ENCODE assay signal across 10 mouse cellular contexts in the genomic region with DNA sequence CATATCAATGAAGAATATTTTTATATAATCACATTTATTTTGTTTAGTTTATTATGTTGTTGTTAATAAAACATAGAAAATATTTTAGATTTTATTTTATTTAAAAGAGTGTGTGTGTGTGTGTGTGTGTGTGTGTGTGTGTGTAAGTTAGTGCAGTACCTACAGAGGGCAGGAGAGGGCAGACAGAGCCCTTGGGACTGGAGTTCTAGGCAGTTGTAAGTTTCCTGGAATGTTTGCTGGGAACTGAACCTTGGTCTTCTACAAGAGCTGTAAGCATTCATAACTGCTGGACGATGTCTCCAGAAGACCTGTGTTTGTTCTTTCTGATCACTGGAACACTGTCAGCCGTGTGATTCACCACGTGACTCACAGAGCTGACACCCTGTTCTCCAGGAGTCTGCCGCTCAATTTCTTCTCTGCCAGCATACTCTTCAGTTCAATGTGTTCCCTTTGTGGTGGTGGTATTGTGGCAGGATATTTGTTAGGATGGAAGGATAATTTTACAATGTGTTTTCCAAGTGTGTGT.
"Had no signal": no experiment of that assay in that cellular context is flagged by ENCODE, and none has a peak within 500 bp of the region (broad histone marks: within the 10 kb centered on the region; RNA-seq: fewer than 3 reads in every experiment).

No protein-coding gene starts in this region.

- H3K9ac ChIP-seq: limb, embryonic 15.5 days; liver, embryonic 13.5 days; midbrain, embryonic 13.5 days; neural tube, embryonic 12.5 days had no signal

- H3K27me3 ChIP-seq: limb, embryonic 15.5 days; liver, embryonic 13.5 days; midbrain, embryonic 13.5 days; neural tube, embryonic 12.5 days had no signal

- H3K36me3 ChIP-seq: limb, embryonic 15.5 days; liver, embryonic 13.5 days; midbrain, embryonic 13.5 days; neural tube, embryonic 12.5 days had no signal

- DNase-seq: kidney, postnatal 10 days; kidney, postnatal 4 days; liver, embryonic 13.5 days; lung, adult 18-20 months; thymus, adult 18-20 months; thymus, postnatal 14 days had no signal

- H3K27ac ChIP-seq: left cerebral cortex, adult 2 months; limb, embryonic 15.5 days; liver, embryonic 13.5 days; midbrain, embryonic 13.5 days; neural tube, embryonic 12.5 days had no signal

- ATAC-seq: midbrain, embryonic 13.5 days had no signal

- H3K4me2 ChIP-seq: limb, embryonic 15.5 days; liver, embryonic 13.5 days; midbrain, embryonic 13.5 days; neural tube, embryonic 12.5 days had no signal

- H3K4me3 ChIP-seq: left cerebral cortex, adult 2 months; limb, embryonic 15.5 days; liver, embryonic 13.5 days; midbrain, embryonic 13.5 days; neural tube, embryonic 12.5 days had no signal

- H3K9me3 ChIP-seq: limb, embryonic 15.5 days; liver, embryonic 13.5 days; midbrain, embryonic 13.5 days; neural tube, embryonic 12.5 days had no signal
